Mouse (Mus musculus) G1E (cell line): ENCODE data around the gene Mertk. TPM values are rescaled to one million over a fixed set of nuclear protein-coding genes. Genes with fewer than 3 reads are reported as not detected.
A peak's percentile ranks its signal among the peaks of the same experiment; 100 is the strongest.

Source experiments
- ATAC-seq: 2 replicates; pipeline ENCODE4 v1.8.0; 2016; ENCODE audit warnings: mild to moderate bottlenecking; ENCODE audit not compliant: insufficient number of reproducible peaks, poor library complexity, low FRiP score, severe bottlenecking; ENCODE audit errors: extremely low read depth
- DNase-seq: peaks from one replicate; pipeline ENCODE4 v3.0.0; 2012; ENCODE audit warnings: low spot score
- H3K27me3 ChIP-seq: 2 replicates; pipeline ENCODE4 v1.6.1; 2012; ENCODE audit warnings: mild to moderate bottlenecking, low read length, inconsistent platforms; ENCODE audit not compliant: insufficient read depth
- H3K36me3 ChIP-seq: replicated peaks from 2 replicates; pipeline ENCODE3; 2012; ENCODE audit warnings: mild to moderate bottlenecking, inconsistent platforms
- H3K4me1 ChIP-seq: 2 replicates; pipeline ENCODE4 v1.6.1; 2012; ENCODE audit warnings: low read depth, low read length, inconsistent platforms, mixed read lengths; ENCODE audit not compliant: insufficient read depth
- H3K4me3 ChIP-seq: 2 replicates; pipeline ENCODE4 v1.5.1; 2012; ENCODE audit warnings: low read depth, mild to moderate bottlenecking, inconsistent platforms, low read length, moderate library complexity, mixed read lengths
- H3K9me3 ChIP-seq: replicated peaks from 2 replicates; pipeline ENCODE4 v1.6.1; 2012; ENCODE audit warnings: inconsistent platforms
- CTCF ChIP-seq: IDR thresholded peaks from 2 replicates; pipeline ENCODE4 v1.5.1; 2012; ENCODE audit warnings: low read depth, low read length, inconsistent platforms, mixed read lengths
- GATA1 ChIP-seq: IDR thresholded peaks from 2 replicates; pipeline ENCODE4 v1.6.1; 2012; ENCODE audit warnings: borderline replicate concordance, low read length, inconsistent platforms, mixed read lengths
- GATA2 ChIP-seq: IDR thresholded peaks from 2 replicates; pipeline ENCODE4 v1.6.1; 2012; ENCODE audit warnings: low read depth, low read length, inconsistent platforms, borderline replicate concordance
- POLR2AphosphoS5 ChIP-seq: IDR thresholded peaks from 2 replicates; pipeline ENCODE4 v1.6.1; 2012; ENCODE audit warnings: low read depth, low read length, inconsistent platforms; ENCODE audit not compliant: insufficient replicate concordance
- TAL1 ChIP-seq: conservative IDR thresholded peaks from 2 replicates; pipeline ENCODE4 v1.6.1; 2012; ENCODE audit warnings: low read depth, low read length, inconsistent platforms, mixed read lengths
- polyA plus RNA-seq: library from polyadenylated mRNA; stranded (reverse); fragments of >175 nt; gene quantifications from 2 replicates; pipeline ENCODE4 v1.2.3, GENCODE M21; 2012
- total RNA-seq, 2 experiments: library from RNA; stranded (forward) in 1 of 2; stranded (reverse) in 1 of 2; fragments of 200-1000 nt in 1 of 2; fragments of >200 nt in 1 of 2; fragmentation: Nextera tagmentation in 1 of 2; gene quantifications; 2 replicates each; pipeline ENCODE4 v1.2.3; 2014 to 2017

Mertk gene
- total and polyA plus RNA-seq, 3 experiments = 0.05 TPM; not detected in 2

DNA sequence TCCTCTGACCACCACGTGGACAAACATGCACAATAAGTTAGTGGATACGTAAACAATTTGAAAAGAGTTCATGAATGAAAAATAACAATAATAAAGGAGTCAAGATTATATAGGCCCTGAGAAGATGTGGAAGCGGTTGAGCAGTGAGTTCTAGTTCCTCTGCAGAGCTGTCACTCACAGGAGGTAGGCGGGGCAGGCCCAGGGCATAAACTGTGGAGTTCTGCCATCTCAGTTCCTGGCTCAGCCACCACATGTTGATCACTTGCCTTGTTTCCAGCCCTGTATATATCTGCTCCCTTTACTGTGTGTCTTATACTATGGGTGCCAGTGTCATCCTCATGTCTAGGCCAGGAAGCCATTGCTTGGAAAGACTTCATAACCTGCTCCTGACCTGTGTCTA lies 104.7 kb downstream of the Mertk start:
- Histone ChIP-seq H3K27me3 (peaks cover 14% of the 10 kb centered on the region), H3K4me3 (no peak overlapping the region), H3K36me3 (no peaks in the 10 kb centered on the region), H3K4me1 (no peaks in the 10 kb centered on the region; the same call in 1 of the 2 replicates), H3K9me3 (no peaks in the 10 kb centered on the region)
- DNase-seq (no peak), ATAC-seq (no peak)
- TF ChIP-seq CTCF = no peak
- TF ChIP-seq TAL1 = no peak
- no peak for TF ChIP-seq GATA1
- TF ChIP-seq GATA2 = no peak
- TF ChIP-seq POLR2AphosphoS5 = no peak

DNA sequence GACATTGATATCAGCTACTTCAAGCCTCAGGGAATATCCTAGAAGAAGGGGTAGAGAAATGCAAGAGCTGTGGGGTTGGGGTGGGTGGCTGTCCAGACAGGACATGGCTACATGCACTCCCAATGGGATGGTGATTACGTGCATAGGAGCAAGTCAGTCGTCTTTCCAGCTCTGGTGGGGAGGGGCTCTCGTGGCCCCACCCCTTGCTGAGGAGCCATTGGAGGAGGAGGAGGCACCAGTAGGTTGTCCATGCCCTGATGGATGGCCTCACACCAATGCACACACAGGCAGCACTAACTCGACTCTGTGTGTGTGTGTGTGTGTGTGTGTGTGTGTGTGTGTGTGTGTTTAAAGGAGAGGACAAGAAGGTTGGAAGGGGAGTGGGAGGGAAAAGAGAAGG lies 106.6 kb downstream of the Mertk start:
- TF ChIP-seq TAL1 (no peak), CTCF (no peak), POLR2AphosphoS5 (no peak), GATA2 (no peak), GATA1 (no peak)
- no peaks in the 10 kb centered on the region for H3K9me3 ChIP-seq
- no peak for DNase-seq
- no peak overlapping the region for H3K4me3 ChIP-seq
- H3K27me3 ChIP-seq = peaks cover 20% of the 10 kb centered on the region
- no peaks in the 10 kb centered on the region for H3K36me3 ChIP-seq
- no peak for ATAC-seq
- no peaks in the 10 kb centered on the region; the same call in 1 of the 2 replicates for H3K4me1 ChIP-seq

DNA sequence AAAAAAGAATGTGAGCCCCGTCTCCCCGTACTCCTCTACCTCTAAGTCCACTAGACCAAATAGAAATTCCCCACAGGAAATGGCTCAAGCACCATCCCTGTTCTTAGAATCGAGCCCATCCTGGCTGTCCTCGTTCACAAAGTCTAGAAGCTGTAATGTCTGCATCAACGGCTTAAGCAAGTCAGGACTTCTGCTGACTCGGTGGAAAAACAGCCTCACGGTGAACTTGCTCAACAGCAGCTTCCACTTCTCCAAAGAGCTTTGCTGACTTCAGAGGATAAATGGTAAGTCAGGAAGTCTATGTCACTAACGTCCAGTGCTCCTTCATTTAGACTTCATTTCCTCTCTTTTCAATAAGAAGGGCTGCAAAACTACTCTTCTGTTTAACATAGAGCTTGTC lies 107.8 kb downstream of the Mertk start:
- ATAC-seq (no peak), DNase-seq (no peak)
- no peaks in the 10 kb centered on the region; the same call in 1 of the 2 replicates for H3K4me1 ChIP-seq
- H3K9me3 ChIP-seq = no peaks in the 10 kb centered on the region
- H3K4me3 ChIP-seq = no peak overlapping the region
- no peaks in the 10 kb centered on the region for H3K36me3 ChIP-seq
- TF ChIP-seq GATA1 (no peak), GATA2 (no peak), POLR2AphosphoS5 (no peak), TAL1 (no peak), CTCF (no peak)
- H3K27me3 ChIP-seq = peaks cover 16% of the 10 kb centered on the region

DNA sequence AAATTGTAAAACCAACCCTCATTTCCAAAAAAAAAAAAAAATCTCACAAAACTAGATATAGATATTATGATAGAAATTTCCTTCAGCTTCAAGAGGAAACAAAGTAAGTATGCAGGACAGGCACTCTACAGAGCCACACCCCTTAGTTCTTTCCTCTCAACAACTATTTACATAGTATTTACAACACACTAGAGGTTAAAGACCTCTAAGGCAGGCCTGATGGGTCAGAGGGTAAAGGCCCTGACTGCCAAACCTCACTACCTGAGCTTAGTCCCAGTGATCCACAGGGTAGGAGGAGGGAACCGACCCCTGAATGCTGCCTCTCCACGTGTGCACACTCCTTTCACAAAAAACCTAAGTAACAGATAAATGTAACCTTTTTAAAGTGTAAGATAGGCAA lies 114.0 kb downstream of the Mertk start:
- Histone ChIP-seq H3K36me3 (no peaks in the 10 kb centered on the region), H3K9me3 (no peaks in the 10 kb centered on the region), H3K27me3 (peaks cover 26% of the 10 kb centered on the region), H3K4me3 (no peak overlapping the region), H3K4me1 (peaks cover 10% of the 10 kb centered on the region)
- no peak for ATAC-seq
- DNase-seq = no peak
- TF ChIP-seq GATA1 (no peak), GATA2 (no peak), CTCF (no peak), TAL1 (no peak), POLR2AphosphoS5 (no peak)

DNA sequence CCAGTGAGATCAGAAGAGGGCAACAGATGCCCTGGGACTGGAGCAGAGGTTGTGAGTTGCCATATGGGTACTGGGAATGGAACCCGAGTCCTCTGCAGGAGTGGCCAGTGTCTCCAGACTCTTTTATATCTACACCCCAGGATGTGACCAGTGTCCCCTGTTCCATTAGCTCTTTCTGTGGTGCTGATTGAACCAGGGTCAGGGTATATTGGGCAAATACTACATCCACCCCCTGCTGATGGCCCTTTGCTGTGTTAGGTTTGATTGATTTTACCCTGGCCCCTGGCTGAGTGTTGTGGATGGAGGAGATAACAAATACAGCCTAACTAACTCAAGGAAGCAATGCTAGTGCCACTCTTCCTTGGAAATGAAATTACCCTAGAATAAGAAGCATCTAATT lies 117.6 kb downstream of the Mertk start:
- no peaks in the 10 kb centered on the region for H3K9me3 ChIP-seq
- no peak overlapping the region for H3K4me3 ChIP-seq
- peaks cover 15% of the 10 kb centered on the region for H3K27me3 ChIP-seq
- ATAC-seq = no peak
- peaks cover 6% of the 10 kb centered on the region for H3K36me3 ChIP-seq
- peaks cover 23% of the 10 kb centered on the region for H3K4me1 ChIP-seq
- TF ChIP-seq TAL1 = no peak
- no peak for TF ChIP-seq CTCF
- TF ChIP-seq GATA2 = no peak
- no peak for TF ChIP-seq GATA1
- TF ChIP-seq POLR2AphosphoS5 = no peak
- no peak for DNase-seq

DNA sequence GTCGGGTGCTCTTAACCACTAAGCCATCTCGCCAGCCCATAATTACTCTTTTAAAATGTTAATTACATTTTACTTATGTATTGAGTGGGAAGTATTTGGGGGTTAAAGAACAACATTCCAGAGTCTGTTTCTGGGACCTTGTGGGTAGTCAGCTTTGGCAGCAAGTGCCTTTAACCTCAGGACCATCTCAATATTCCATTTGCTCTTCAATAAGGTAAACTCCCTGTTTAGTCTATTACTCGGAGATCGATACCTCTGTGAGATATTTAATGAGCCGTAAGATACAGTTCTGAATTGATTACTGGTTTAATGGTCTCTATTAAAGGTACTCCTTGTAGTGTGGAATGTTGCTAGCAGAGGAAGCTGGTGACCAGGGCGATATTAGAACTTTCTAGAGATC lies 118.2 kb downstream of the Mertk start:
- no peak for TF ChIP-seq POLR2AphosphoS5
- no peak for TF ChIP-seq GATA1
- TF ChIP-seq GATA2 = no peak
- no peak for TF ChIP-seq TAL1
- TF ChIP-seq CTCF = no peak
- DNase-seq (no peak), ATAC-seq (no peak)
- peaks cover 15% of the 10 kb centered on the region for H3K27me3 ChIP-seq
- no peaks in the 10 kb centered on the region for H3K9me3 ChIP-seq
- H3K4me3 ChIP-seq = peak overlapping the region; percentile 46; the same call in 1 of the 2 replicates
- peaks cover 29% of the 10 kb centered on the region for H3K4me1 ChIP-seq
- peaks cover 12% of the 10 kb centered on the region for H3K36me3 ChIP-seq
